Mouse (Mus musculus): Measurements from ENCODE around the gene Zbtb4.

- TF ChIP-seq ZNF384 (IDR thresholded peaks at IDR 0.05; ENCODE audit: low read depth, low read length) = no peak
- no peak for TF ChIP-seq MAFK (IDR thresholded peaks at IDR 0.05; ENCODE audit: insufficient read depth, low read depth, low read length)
- TF ChIP-seq CHD2 (IDR thresholded peaks at IDR 0.05; ENCODE audit: low read depth, low read length) = no peak
- no peak for TF ChIP-seq HCFC1 (IDR thresholded peaks at IDR 0.05; ENCODE audit: borderline replicate concordance, insufficient read depth, low read length)
Observed at GRCm38 (mm10) chr11:69716953-69717352, 48.8 kb upstream of the Zbtb4 start.
